Mouse (Mus musculus) erythroblast, embryonic 14.5 days (primary cell): ENCODE data around the gene Hoxd10. TPM values are rescaled to one million over a fixed set of nuclear protein-coding genes. Genes with fewer than 3 reads are reported as not detected.

ENCODE experiments used
- H3K27me3 ChIP-seq: 2 replicates; pipeline ENCODE4 v1.6.1; 2012; ENCODE audit warnings: inconsistent platforms; ENCODE audit not compliant: control insufficient read depth
- H3K36me3 ChIP-seq: 2 replicates; pipeline ENCODE4 v1.6.1; 2012; ENCODE audit warnings: mild to moderate bottlenecking, inconsistent platforms; ENCODE audit not compliant: control insufficient read depth
- H3K4me1 ChIP-seq: 2 replicates; pipeline ENCODE4 v1.6.1; 2012; ENCODE audit warnings: inconsistent platforms; ENCODE audit not compliant: control insufficient read depth
- H3K4me3 ChIP-seq: replicated peaks from 2 replicates; pipeline ENCODE3; 2012; ENCODE audit warnings: moderate library complexity, mild to moderate bottlenecking, inconsistent platforms
- H3K9me3 ChIP-seq: 2 replicates; pipeline ENCODE4 v1.6.1; 2012; ENCODE audit warnings: low read length, inconsistent platforms, mixed read lengths; ENCODE audit not compliant: control insufficient read depth
- GATA1 ChIP-seq: IDR thresholded peaks from 2 replicates; pipeline ENCODE4 v1.6.1; 2012; ENCODE audit warnings: low read length, inconsistent platforms, mixed read lengths
- TAL1 ChIP-seq: IDR thresholded peaks from 3 replicates; pipeline ENCODE4 v1.6.1; 2012; ENCODE audit warnings: low read length, inconsistent platforms, mixed read lengths
- polyA plus RNA-seq: library from polyadenylated mRNA; stranded (reverse); fragments of >175 nt; gene quantifications from 2 replicates; pipeline ENCODE4 v1.2.3, GENCODE M21; 2012

Hoxd10 gene
- polyA plus RNA-seq, result not detected in 2 replicates

DNA sequence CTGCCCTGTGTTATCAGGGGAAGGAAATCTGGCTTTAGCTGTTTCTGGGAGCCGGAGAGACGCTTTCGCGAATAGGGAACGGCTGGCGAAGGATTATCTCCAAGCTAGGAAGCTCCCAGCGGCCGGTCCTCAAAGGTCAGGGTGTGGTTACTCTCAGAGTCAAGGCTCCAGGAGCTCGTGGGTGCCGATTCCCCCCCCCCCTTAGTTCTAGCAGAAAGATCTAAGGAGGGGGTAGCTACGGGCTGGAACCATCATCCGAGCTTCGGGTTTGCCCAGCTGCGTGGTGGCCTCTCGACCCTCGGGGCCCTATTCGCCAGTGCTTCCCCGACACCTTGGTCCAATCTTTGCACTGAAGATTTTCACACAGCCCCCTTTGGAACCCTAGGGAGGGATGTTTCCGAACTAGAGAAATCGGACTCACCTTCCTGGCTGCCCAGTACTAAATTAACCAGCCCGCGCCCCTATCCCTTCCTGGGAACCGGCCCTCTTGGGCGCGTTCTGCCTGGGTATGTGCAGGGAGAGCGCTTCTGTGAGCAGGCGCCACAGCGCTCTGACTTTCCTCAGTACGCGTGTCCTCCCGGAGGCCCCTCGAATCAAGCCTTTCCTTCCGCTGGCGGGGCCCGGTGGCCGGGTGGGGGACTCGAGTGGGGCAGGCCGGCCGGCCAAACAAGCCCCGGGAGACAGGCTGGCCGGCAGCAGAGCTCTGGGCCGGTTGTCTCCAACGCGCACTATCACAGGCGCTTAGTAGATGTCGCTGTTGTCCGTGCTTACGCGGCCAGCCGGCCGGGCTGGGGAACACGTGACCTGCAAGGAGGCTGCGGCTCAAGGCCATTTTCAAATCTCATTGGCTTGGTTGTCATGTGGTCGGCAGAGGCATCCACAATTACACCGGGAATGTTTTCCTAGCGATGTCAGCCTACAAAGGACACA lies at the start of gene Hoxd10:
Gene Hoxd10 (plus strand): TSS at position 903 of the 930 bp plus-strand sequence.
- TF ChIP-seq GATA1, result no peak
- TF ChIP-seq TAL1, result no peak
- H3K27me3 ChIP-seq, result peaks cover 100% of the 10 kb centered on the region
- H3K36me3 ChIP-seq, result no peaks in the 10 kb centered on the region
- no peak within 1 kb of the TSS for H3K4me3 ChIP-seq
- no peaks in the 10 kb centered on the region for H3K4me1 ChIP-seq
- H3K9me3 ChIP-seq, result 0 out of 2 replicates have a peak, but pooled peaks cover 4% of the 10 kb centered on the region

DNA sequence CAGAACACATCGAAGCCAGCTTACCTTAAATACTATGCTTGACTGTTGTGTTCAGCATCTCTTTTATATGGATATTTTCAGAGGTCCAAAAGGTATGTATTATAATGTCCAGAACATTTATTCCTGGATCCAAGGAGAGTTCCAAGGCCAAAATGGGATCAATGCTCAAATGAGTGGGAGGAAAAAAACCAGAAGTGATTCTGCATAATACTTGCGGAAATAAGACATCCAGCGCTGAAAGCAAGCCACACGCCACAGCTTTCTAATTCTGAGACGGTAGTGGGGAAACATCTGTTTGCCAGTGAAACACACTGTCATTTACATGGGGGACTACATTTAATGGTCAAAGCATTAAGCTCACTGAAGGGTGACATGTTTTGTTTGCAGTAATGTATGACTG lies 49.3 kb upstream of the Hoxd10 start:
- H3K4me1 ChIP-seq, result no peaks in the 10 kb centered on the region
- TF ChIP-seq GATA1 (no peak), TAL1 (no peak)
- no peaks in the 10 kb centered on the region for H3K9me3 ChIP-seq
- H3K4me3 ChIP-seq, result no peak overlapping the region
- H3K36me3 ChIP-seq, result no peaks in the 10 kb centered on the region
- peaks cover 38% of the 10 kb centered on the region for H3K27me3 ChIP-seq

DNA sequence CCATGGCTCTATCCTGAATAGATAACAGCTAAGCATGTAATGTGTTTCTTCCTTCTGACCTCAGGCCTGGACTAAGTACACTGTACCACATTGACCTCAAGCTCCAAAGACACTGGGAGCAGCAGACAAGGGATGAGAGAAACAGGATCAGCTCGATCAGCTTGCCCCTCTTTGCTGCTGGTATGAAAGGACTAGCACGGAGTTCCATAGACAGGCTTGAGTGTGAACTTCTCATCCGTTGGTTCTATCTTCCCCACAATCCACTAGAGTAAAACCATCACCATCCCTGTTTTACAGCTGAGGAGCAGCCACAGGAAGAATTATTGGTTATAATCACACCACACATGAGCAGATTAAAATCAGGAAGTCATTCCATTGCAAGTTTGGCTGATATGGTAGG lies 46.1 kb upstream of the Hoxd10 start:
- H3K4me1 ChIP-seq, result no peaks in the 10 kb centered on the region
- H3K9me3 ChIP-seq, result no peaks in the 10 kb centered on the region
- H3K4me3 ChIP-seq, result no peak overlapping the region
- H3K27me3 ChIP-seq, result peaks cover 70% of the 10 kb centered on the region
- TF ChIP-seq GATA1, result no peak
- H3K36me3 ChIP-seq, result no peaks in the 10 kb centered on the region

GRCm38 (mm10) chr2:74647082-74647864 lies 44.5 kb upstream of the Hoxd10 start:
- H3K4me3 ChIP-seq, result no peak overlapping the region
- H3K4me1 ChIP-seq, result no peaks in the 10 kb centered on the region
- H3K27me3 ChIP-seq, result peaks cover 85% of the 10 kb centered on the region
- H3K36me3 ChIP-seq, result no peaks in the 10 kb centered on the region
- H3K9me3 ChIP-seq, result no peaks in the 10 kb centered on the region
- TF ChIP-seq GATA1, result no peak

DNA sequence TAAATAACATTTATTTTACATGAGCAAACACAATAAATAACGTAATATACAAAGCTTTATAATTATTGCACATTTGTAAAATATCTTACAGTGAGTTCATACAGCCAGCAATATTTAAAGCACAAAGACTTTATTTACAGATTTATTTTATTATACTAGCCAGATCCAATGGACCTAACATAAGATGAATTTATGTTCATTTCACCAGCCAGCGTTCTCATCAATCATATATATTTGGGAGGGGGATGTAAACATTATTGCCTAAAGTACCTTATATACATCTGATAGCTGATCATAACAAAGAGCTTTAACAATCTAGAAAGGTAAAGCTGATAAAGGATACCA lies 38.8 kb upstream of the Hoxd10 start:
- Histone ChIP-seq H3K9me3 (peaks cover 9% of the 10 kb centered on the region), H3K4me1 (no peaks in the 10 kb centered on the region), H3K36me3 (no peaks in the 10 kb centered on the region), H3K27me3 (peaks cover 100% of the 10 kb centered on the region), H3K4me3 (no peak overlapping the region)
- TF ChIP-seq GATA1, result no peak
- TF ChIP-seq TAL1, result no peak

DNA sequence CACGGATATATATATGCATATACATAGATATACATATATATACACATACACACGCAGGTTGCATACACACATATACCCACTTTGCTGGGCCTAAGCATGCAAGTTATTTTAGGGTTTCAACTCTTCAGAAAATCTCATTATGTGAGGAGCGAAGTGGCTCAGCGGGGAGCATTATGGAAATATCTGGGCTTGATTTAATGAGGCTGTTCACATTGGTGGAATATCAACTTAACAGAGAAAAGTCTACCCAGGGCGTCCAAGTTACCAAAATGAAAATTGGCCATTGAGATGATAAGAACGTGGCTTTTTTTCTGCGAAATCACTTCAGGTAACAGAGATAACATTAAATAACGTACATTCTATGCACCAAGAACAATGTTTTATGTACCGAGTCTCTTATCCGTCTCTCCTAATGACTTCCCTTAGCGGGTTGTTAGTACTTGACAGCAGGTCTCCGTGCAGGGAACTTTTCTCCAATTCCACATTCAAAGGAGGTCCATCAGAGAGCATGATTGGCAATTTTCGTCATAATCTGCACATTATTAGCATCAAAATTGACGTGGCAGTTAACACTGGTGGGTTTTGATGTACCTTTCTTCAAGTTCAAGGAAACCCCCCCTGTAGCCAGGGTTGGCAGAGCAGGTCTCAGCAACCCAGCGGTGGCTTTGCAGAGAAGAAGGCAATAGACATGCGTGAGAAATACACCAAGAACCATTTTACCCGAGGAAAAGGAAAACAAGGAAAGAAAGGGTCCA lies 37.8 kb upstream of the Hoxd10 start:
- Histone ChIP-seq H3K27me3 (peaks cover 100% of the 10 kb centered on the region), H3K9me3 (peaks cover 9% of the 10 kb centered on the region), H3K4me3 (no peak overlapping the region), H3K4me1 (no peaks in the 10 kb centered on the region), H3K36me3 (no peaks in the 10 kb centered on the region)
- no peak for TF ChIP-seq TAL1
- TF ChIP-seq GATA1, result no peak

DNA sequence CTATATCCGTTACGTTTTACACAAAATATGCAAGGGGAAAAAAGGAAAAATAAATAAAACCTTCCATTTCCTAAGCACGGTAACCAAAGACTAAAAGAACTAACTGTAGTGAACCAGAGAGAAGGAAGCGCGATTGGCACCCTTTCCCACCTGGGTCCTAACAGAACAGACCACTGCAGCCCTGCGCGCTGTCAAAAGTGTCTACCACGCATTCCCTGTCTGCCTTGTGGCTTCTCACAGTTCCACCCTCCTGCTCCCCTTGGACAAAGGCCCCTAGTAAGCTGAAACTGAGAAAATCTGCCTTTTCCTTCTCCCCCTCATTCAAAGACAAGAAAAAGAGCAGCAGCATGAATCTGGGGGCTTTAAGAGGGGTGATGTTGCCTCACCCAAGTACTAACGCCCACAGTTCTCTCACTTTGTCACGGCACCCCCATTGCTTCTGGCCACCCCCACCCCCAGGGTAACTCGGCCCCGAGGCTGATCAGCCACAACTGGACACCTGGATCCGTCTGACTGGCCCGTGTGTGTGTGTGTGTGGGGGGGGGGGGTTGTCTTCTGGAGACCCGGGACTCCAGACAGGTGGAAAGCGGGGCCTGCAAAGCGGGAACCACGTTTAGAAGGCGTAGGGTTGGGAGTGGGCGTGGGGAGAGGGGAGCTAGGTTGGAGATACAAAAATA lies 36.8 kb upstream of the Hoxd10 start:
- H3K4me3 ChIP-seq, result no peak overlapping the region
- H3K27me3 ChIP-seq, result peaks cover 100% of the 10 kb centered on the region
- TF ChIP-seq TAL1 (no peak), GATA1 (no peak)
- H3K36me3 ChIP-seq, result no peaks in the 10 kb centered on the region
- H3K4me1 ChIP-seq, result no peaks in the 10 kb centered on the region
- H3K9me3 ChIP-seq, result peaks cover 9% of the 10 kb centered on the region

GRCm38 (mm10) chr2:74655420-74655781 lies 36.3 kb upstream of the Hoxd10 start:
- Histone ChIP-seq H3K27me3 (peaks cover 100% of the 10 kb centered on the region), H3K4me1 (no peaks in the 10 kb centered on the region), H3K36me3 (no peaks in the 10 kb centered on the region), H3K4me3 (no peak overlapping the region), H3K9me3 (peaks cover 9% of the 10 kb centered on the region)
- TF ChIP-seq GATA1, result no peak
